Mouse (Mus musculus): ENCODE results near the gene Galns. TPM values are rescaled to one million over a fixed set of nuclear protein-coding genes. Genes with fewer than 3 reads are reported as not detected.

The Galns gene
- polyA plus RNA-seq, 1 experiment = 17.6 TPM

DNA sequence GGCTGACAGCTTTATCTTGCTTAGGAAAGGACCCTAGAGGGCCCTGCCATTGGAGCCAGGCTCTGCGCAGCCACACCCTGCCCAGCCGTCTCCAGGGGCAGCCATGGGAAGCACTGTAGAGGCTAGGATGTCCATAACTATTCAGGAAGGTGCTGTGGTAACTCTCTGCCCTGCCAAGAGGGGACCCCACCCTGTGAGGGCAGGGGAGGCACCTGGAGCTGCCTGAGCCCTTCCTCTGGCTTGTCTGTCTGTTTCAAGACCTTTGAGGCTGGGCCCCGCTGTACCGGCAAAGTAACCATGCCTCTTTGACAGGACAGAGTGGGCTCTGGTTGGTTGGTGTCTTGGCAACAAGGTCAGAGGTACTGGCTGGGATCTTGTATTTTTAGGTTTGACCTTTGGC, 29.6 kb upstream of the Galns start:
- Histone ChIP-seq H3K4me3 (no peak overlapping the region), H3K27me3 (ENCODE audit: control insufficient read depth, insufficient read depth, insufficient read length) (no peaks in the 10 kb centered on the region), H3ac (ENCODE audit: control insufficient read depth, insufficient read length) (no peak overlapping the region), H3K36me3 (ENCODE audit: control insufficient read depth, insufficient read depth) (no peaks in the 10 kb centered on the region), H3K79me2 (ENCODE audit: control insufficient read depth, insufficient read depth) (no peaks in the 10 kb centered on the region), H3K4me2 (ENCODE audit: low read depth) (no peak overlapping the region)
- TF ChIP-seq USF1 (IDR thresholded peaks at IDR 0.05; ENCODE audit: low read depth) (no peak), TCF12 (IDR thresholded peaks at IDR 0.05; ENCODE audit: insufficient read depth, poor library complexity, severe bottlenecking) (no peak), MYOD1 (IDR thresholded peaks at IDR 0.05; ENCODE audit: control insufficient read depth in 1 of 3, insufficient read length in 2 of 3, low read depth in 2 of 3) (no peak), POLR2AphosphoS2 (IDR thresholded peaks at IDR 0.05; ENCODE audit: insufficient read length, low read depth) (no peak), TCF3 (IDR thresholded peaks at IDR 0.05; ENCODE audit: insufficient read length, low read depth) (no peak), MYOG (IDR thresholded peaks at IDR 0.05; ENCODE audit: control insufficient read depth in 1 of 3, insufficient read depth in 1 of 3, insufficient read length in 2 of 3, low read depth in 2 of 3) (no peak), MAX (IDR thresholded peaks at IDR 0.05; ENCODE audit: low read depth) (no peak), E2F4 (IDR thresholded peaks at IDR 0.05; ENCODE audit: insufficient read depth) (no peak), POLR2A (IDR thresholded peaks at IDR 0.05; ENCODE audit: insufficient read length, low read depth) (no peak), SRF (IDR thresholded peaks at IDR 0.05; ENCODE audit: control insufficient read depth, insufficient read length, low read depth) (no peak), CEBPB (IDR thresholded peaks at IDR 0.05; ENCODE audit: insufficient read depth, poor library complexity, severe bottlenecking) (no peak), REST (IDR thresholded peaks at IDR 0.05; ENCODE audit: insufficient read depth, insufficient read length) (no peak)

DNA sequence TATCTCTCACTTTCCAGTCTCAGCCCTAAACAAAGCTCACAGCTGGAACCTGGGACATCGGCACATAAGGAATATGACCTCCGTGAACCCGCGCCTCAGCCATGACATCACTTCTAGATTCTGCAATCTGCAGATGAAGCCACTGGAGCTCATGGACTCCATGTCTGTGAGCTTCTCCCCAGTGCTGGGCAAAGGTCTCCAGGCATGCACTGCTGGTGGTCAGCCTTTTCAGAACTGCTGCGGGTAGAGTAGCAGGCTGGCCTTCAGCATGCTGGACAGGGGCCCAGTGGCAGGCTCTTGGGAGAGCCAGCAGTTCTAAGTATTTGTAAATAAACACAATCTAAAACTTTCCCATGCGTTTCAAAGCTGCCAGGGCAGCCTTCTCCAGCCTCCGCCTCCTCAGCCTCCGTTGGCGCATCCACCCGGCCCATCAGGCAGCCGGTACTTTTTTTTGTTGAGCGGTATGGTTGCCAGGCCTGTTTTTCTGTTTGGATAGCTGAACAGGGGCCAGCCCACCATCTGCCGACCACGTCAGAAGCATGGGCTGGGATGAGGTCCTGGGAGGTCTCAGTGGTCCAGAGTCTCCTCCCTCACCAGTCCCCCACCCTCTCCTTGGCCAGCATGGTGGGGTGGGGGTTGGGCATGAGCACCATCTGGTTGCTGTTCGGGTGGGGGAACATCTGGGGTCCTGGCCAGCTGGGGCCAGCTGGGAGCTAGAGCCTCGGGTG, 28.4 kb upstream of the Galns start:
- Histone ChIP-seq H3K36me3 (ENCODE audit: control insufficient read depth, insufficient read depth) (no peaks in the 10 kb centered on the region), H3K79me2 (ENCODE audit: control insufficient read depth, insufficient read depth) (no peaks in the 10 kb centered on the region), H3ac (ENCODE audit: control insufficient read depth, insufficient read length) (no peak overlapping the region), H3K27me3 (ENCODE audit: control insufficient read depth, insufficient read depth, insufficient read length) (peaks cover 10% of the 10 kb centered on the region), H3K4me3 (no peak overlapping the region), H3K4me2 (ENCODE audit: low read depth) (peak overlapping the region; percentile 38)
- TF ChIP-seq REST (IDR thresholded peaks at IDR 0.05; ENCODE audit: insufficient read depth, insufficient read length) (peak; percentile 12), MYOG (IDR thresholded peaks at IDR 0.05; ENCODE audit: control insufficient read depth in 1 of 3, insufficient read depth in 1 of 3, insufficient read length in 2 of 3, low read depth in 2 of 3) (peak in 1 of 3 experiments; percentile 67), MAX (IDR thresholded peaks at IDR 0.05; ENCODE audit: low read depth) (no peak), USF1 (IDR thresholded peaks at IDR 0.05; ENCODE audit: low read depth) (no peak), MYOD1 (IDR thresholded peaks at IDR 0.05; ENCODE audit: control insufficient read depth in 1 of 3, insufficient read length in 2 of 3, low read depth in 2 of 3) (peak in 2 of 3 experiments; percentile 12 to 45), POLR2A (IDR thresholded peaks at IDR 0.05; ENCODE audit: insufficient read length, low read depth) (no peak), CEBPB (IDR thresholded peaks at IDR 0.05; ENCODE audit: insufficient read depth, poor library complexity, severe bottlenecking) (no peak), SRF (IDR thresholded peaks at IDR 0.05; ENCODE audit: control insufficient read depth, insufficient read length, low read depth) (no peak), TCF12 (IDR thresholded peaks at IDR 0.05; ENCODE audit: insufficient read depth, poor library complexity, severe bottlenecking) (no peak), E2F4 (IDR thresholded peaks at IDR 0.05; ENCODE audit: insufficient read depth) (no peak), POLR2AphosphoS2 (IDR thresholded peaks at IDR 0.05; ENCODE audit: insufficient read length, low read depth) (no peak), TCF3 (IDR thresholded peaks at IDR 0.05; ENCODE audit: insufficient read length, low read depth) (no peak)

DNA sequence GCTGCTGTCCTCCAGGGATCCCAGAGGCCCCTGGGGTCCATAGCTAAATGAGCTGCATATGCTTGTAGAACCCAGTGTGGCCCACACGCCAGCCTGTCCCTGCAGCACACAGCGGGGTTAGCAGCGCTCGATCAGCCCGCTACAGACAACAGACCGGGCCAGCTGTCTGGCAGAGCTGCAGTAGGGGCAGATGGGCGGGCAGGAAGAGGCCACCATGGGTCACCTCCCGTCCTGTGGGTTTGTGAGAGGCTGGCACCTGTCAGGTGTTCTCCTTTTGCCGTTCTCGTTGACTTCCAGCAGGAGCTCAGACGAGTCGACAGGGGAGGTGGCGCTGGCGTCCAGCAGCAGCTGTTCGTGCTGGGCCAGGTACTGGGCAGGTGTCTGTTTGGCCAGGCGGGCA, 27.3 kb upstream of the Galns start:
- Histone ChIP-seq H3K27me3 (ENCODE audit: control insufficient read depth, insufficient read depth, insufficient read length) (peaks cover 15% of the 10 kb centered on the region), H3K79me2 (ENCODE audit: control insufficient read depth, insufficient read depth) (no peaks in the 10 kb centered on the region), H3K4me3 (no peak overlapping the region), H3ac (ENCODE audit: control insufficient read depth, insufficient read length) (no peak overlapping the region), H3K36me3 (ENCODE audit: control insufficient read depth, insufficient read depth) (no peaks in the 10 kb centered on the region), H3K4me2 (ENCODE audit: low read depth) (peak overlapping the region; percentile 32)
- TF ChIP-seq CEBPB (IDR thresholded peaks at IDR 0.05; ENCODE audit: insufficient read depth, poor library complexity, severe bottlenecking) (no peak), SRF (IDR thresholded peaks at IDR 0.05; ENCODE audit: control insufficient read depth, insufficient read length, low read depth) (no peak), POLR2AphosphoS2 (IDR thresholded peaks at IDR 0.05; ENCODE audit: insufficient read length, low read depth) (peak; percentile 26), TCF12 (IDR thresholded peaks at IDR 0.05; ENCODE audit: insufficient read depth, poor library complexity, severe bottlenecking) (peak; percentile 40), MAX (IDR thresholded peaks at IDR 0.05; ENCODE audit: low read depth) (no peak), POLR2A (IDR thresholded peaks at IDR 0.05; ENCODE audit: insufficient read length, low read depth) (peak; percentile 29), TCF3 (IDR thresholded peaks at IDR 0.05; ENCODE audit: insufficient read length, low read depth) (peak; percentile 56), REST (IDR thresholded peaks at IDR 0.05; ENCODE audit: insufficient read depth, insufficient read length) (no peak), USF1 (IDR thresholded peaks at IDR 0.05; ENCODE audit: low read depth) (no peak), E2F4 (IDR thresholded peaks at IDR 0.05; ENCODE audit: insufficient read depth) (no peak), MYOG (IDR thresholded peaks at IDR 0.05; ENCODE audit: control insufficient read depth in 1 of 3, insufficient read depth in 1 of 3, insufficient read length in 2 of 3, low read depth in 2 of 3) (peak in 2 of 3 experiments; percentile 15 to 92), MYOD1 (IDR thresholded peaks at IDR 0.05; ENCODE audit: control insufficient read depth in 1 of 3, insufficient read length in 2 of 3, low read depth in 2 of 3) (peak in 2 of 3 experiments; percentile 63 to 79)

DNA sequence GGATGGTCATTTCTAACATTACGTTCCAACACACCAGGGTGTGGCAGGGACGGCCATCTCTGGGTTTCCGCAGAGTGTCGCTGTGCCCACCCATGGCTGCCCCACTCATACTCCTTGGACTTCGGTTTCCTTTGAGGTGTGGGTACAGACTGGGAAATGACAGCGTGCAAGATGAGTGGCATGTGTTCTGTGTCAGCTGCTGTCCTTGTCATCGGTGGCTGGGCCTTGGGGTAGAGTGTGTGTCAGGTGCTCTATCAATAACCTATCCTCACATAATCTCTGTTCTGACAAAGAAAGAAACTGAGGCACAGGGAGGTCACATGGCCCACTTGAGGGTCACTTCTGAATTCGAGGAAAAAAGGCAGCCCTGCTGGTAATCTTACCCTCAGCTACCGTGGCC, 26.0 kb upstream of the Galns start:
- Histone ChIP-seq H3K4me3 (no peak overlapping the region), H3ac (ENCODE audit: control insufficient read depth, insufficient read length) (no peak overlapping the region), H3K36me3 (ENCODE audit: control insufficient read depth, insufficient read depth) (no peaks in the 10 kb centered on the region), H3K27me3 (ENCODE audit: control insufficient read depth, insufficient read depth, insufficient read length) (peaks cover 23% of the 10 kb centered on the region), H3K79me2 (ENCODE audit: control insufficient read depth, insufficient read depth) (no peaks in the 10 kb centered on the region), H3K4me2 (ENCODE audit: low read depth) (no peak overlapping the region)
- TF ChIP-seq USF1 (IDR thresholded peaks at IDR 0.05; ENCODE audit: low read depth) (no peak), E2F4 (IDR thresholded peaks at IDR 0.05; ENCODE audit: insufficient read depth) (no peak), MYOD1 (IDR thresholded peaks at IDR 0.05; ENCODE audit: control insufficient read depth in 1 of 3, insufficient read length in 2 of 3, low read depth in 2 of 3) (peak; percentile 56 to 89 (median 76)), MYOG (IDR thresholded peaks at IDR 0.05; ENCODE audit: control insufficient read depth in 1 of 3, insufficient read depth in 1 of 3, insufficient read length in 2 of 3, low read depth in 2 of 3) (peak in 2 of 3 experiments; percentile 38 to 62), TCF3 (IDR thresholded peaks at IDR 0.05; ENCODE audit: insufficient read length, low read depth) (peak; percentile 86), REST (IDR thresholded peaks at IDR 0.05; ENCODE audit: insufficient read depth, insufficient read length) (no peak), POLR2A (IDR thresholded peaks at IDR 0.05; ENCODE audit: insufficient read length, low read depth) (no peak), MAX (IDR thresholded peaks at IDR 0.05; ENCODE audit: low read depth) (no peak), SRF (IDR thresholded peaks at IDR 0.05; ENCODE audit: control insufficient read depth, insufficient read length, low read depth) (peak; percentile 9), TCF12 (IDR thresholded peaks at IDR 0.05; ENCODE audit: insufficient read depth, poor library complexity, severe bottlenecking) (peak; percentile 63), CEBPB (IDR thresholded peaks at IDR 0.05; ENCODE audit: insufficient read depth, poor library complexity, severe bottlenecking) (no peak), POLR2AphosphoS2 (IDR thresholded peaks at IDR 0.05; ENCODE audit: insufficient read length, low read depth) (no peak)

Measured in myocyte (in vitro differentiated cells).